Mouse (Mus musculus): ENCODE data around the gene Gnpat.

Gnpat gene

GRCm38 (mm10) chr8:124898251-124898905 is 35.5 kb downstream of the Gnpat start:
- DNase-seq (ENCODE audit: low spot score in 2 of 2): no peak

- DNase-seq (ENCODE audit: low spot score in 2 of 2): no peak
Measured at GRCm38 (mm10) chr8:124903198-124903597, 40.4 kb downstream of the Gnpat start.

GRCm38 (mm10) chr8:124905482-124905881 is 42.6 kb downstream of the Gnpat start:
- DNase-seq (ENCODE audit: low spot score in 2 of 2): no peak

- no peak for DNase-seq (ENCODE audit: low spot score in 2 of 2)
Measured at GRCm38 (mm10) chr8:124909936-124910335, 47.1 kb downstream of the Gnpat start.

GRCm38 (mm10) chr8:124910349-124910748 is 47.5 kb downstream of the Gnpat start:
- no peak for DNase-seq (ENCODE audit: low spot score in 2 of 2)

- DNase-seq (ENCODE audit: low spot score in 2 of 2): no peak
Measured at GRCm38 (mm10) chr8:124911938-124912872, 49.4 kb downstream of the Gnpat start.

GRCm38 (mm10) chr8:124914061-124914460 is 51.2 kb downstream of the Gnpat start:
- no peak for DNase-seq (ENCODE audit: low spot score in 2 of 2)

GRCm38 (mm10) chr8:124917741-124918484 is 55.1 kb downstream of the Gnpat start:
- no peak for DNase-seq (ENCODE audit: low spot score in 2 of 2)

GRCm38 (mm10) chr8:124921369-124922279 is 58.8 kb downstream of the Gnpat start:
- no peak for DNase-seq (ENCODE audit: low spot score in 2 of 2)

GRCm38 (mm10) chr8:124922490-124923089 is 59.8 kb downstream of the Gnpat start:
- no peak for DNase-seq (ENCODE audit: low spot score in 2 of 2)

GRCm38 (mm10) chr8:124923971-124924652 is 61.3 kb downstream of the Gnpat start:
- DNase-seq (ENCODE audit: low spot score in 2 of 2): no peak

GRCm38 (mm10) chr8:124925544-124926266 is 62.9 kb downstream of the Gnpat start:
- DNase-seq (ENCODE audit: low spot score in 2 of 2): peak in 1 of 2 experiments; percentile 38

- no peak for DNase-seq (ENCODE audit: low spot score in 2 of 2)
Measured at GRCm38 (mm10) chr8:124926351-124926771, 63.5 kb downstream of the Gnpat start.

- no peak for DNase-seq (ENCODE audit: low spot score in 2 of 2)
Measured at GRCm38 (mm10) chr8:124929006-124929405, 66.2 kb downstream of the Gnpat start.

- DNase-seq (ENCODE audit: low spot score in 2 of 2): no peak
Measured at GRCm38 (mm10) chr8:124930086-124930485, 67.3 kb downstream of the Gnpat start.

GRCm38 (mm10) chr8:124930649-124931048 is 67.8 kb downstream of the Gnpat start:
- no peak for DNase-seq (ENCODE audit: low spot score in 2 of 2)

- DNase-seq (ENCODE audit: low spot score in 2 of 2): no peak
Measured at GRCm38 (mm10) chr8:124932435-124932834, 69.6 kb downstream of the Gnpat start.

- no peak for DNase-seq (ENCODE audit: low spot score in 2 of 2)
Measured at GRCm38 (mm10) chr8:124935116-124935515, 72.3 kb downstream of the Gnpat start.

GRCm38 (mm10) chr8:124936699-124937098 is 73.9 kb downstream of the Gnpat start:
- no peak for DNase-seq (ENCODE audit: low spot score in 2 of 2)

All from spleen, postnatal 10 days (tissue).